Mouse (Mus musculus): ENCODE measurements at regions not wholly inside any gene's neighbourhood (a gene's known extent, or its start where the extent isn't known, plus 50 kb on each side); places are given as distances from the start of the nearest gene placed in this dataset.

DNA sequence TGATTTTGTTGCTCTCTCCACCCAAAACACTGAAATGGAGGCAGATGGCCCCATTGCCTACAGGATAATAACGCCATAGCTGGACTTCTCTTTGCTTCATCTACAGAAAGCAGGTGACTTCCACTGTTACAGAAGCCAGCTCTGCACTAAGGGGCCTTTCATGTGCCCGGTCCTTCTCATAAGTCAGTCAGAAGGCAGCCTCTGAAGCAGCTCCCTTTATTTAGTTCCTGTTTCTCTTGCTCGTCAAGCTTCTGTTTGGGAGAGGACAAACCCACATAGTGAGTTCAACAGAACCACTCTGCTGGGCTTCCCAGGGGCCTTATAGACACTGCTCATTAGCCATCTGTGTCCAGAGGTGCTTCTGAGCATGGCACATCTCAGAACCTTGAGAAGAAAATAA, 205.1 kb upstream of the Hhip start:
- DNase-seq = no peak

DNA sequence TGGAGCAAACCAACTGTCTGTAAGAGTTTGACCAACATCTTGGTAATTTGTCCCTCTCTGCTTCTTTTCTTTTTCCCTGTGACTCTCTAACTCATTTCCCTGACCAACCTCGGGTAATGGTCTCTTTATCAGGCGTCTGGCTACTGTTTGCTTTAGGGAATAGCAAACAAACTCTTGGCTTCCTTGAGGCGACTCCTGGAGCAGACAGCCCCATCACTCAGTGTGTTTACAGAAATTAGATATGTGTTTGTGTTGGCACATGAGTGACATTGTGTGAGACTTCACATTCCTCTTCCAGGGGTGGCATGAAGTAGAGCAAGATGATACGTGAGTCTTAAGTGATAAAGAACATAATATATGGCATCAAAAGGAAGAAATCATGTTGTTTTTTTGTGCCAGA, 195.7 kb upstream of the Hhip start:
- no peak for DNase-seq

DNA sequence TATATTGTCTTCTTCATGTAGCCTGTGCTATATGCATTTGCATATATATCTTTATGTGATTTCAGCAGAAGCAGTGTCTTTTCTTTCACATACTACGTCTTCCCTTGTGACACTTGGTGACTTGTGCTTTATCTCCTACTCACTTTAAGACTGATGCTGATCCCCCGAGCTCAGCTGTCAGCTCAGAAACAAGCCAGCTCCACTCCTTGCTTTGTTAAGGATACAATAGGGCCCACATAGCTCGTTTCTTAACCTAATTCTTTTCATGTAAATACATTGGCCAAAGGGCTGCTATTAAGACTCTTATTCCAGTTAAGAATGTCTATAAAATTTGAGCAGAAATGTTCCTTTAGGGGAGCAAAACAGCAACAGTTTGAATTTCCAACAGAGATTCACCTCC, 193.8 kb upstream of the Hhip start:
- no peak for DNase-seq

DNA sequence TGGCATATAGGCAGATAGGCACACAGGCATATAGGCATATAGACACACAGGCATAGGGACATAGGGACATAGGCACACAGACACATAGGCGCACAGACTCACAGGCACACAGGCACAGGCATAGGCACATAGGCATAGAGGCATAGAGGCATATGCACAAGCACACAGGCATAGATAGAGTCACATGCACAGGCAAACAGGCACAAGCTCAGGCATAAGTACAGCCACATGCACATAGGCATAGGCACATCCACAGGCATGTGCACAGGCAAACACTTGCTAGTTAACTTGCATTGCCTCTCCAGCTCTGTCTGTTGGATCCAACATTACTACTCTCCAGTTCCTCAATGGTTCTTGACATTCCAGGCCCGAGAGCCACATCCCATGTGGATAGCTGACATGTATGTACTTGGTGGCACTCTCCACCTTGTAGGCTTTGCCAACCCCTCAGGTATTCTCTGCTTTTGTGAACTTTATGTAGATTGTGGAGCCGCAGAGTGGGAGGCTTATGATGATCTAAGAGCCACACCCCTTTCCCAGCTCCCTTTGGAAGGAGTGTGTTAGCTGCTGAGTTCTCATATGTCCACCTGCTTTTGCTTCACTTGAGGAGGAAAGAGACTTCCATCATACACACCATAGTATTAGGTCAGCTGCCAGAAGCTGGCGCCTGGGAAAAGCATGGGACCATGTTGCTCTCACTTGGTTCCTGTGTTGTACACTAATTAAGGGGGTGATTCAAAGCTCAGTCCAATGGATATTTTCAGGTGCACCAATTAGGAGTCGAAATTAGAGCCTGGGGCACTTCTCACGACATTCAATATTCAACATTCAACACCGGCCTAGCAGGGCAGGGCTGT, 192.7 kb upstream of the Hhip start:
- DNase-seq = no peak

DNA sequence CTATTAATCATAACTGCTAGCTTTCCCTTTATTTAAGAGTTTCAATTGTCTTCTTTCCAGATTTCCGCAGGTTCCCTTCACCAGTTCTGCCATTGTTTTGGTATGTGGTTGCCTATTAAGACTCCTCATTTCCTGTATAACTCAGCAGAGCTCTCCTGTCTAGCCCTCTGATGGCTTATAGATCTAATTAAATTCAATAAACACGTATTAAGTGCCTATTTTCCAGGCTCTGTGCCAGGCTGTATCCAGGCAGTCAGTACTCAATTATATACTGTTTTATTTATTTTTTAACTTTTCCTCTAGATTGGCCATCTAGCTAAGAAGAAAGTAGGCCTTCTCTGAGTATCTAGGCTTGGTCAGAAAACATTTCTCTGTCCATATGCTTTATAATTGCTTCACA, 192.0 kb upstream of the Hhip start:
- no peak for DNase-seq

DNA sequence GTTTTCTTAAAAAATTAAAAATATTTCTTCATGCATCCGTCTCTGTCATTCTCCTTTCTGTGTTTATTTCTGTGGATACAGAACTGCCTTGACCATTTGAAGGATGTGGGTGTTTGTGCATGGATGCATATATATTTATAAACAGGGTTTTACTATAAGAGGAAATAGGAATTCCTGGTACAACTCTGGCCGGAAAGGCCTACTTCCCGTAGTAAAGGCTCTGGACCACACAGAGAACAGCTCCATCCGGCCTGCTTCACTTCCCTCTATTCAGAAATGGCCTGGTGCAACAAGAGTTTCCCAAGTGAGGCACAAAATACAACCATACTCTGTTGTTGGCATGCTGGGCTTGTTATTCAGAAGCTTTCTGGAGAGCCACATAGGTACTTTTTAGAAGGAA, 182.1 kb upstream of the Hhip start:
- DNase-seq = no peak

DNA sequence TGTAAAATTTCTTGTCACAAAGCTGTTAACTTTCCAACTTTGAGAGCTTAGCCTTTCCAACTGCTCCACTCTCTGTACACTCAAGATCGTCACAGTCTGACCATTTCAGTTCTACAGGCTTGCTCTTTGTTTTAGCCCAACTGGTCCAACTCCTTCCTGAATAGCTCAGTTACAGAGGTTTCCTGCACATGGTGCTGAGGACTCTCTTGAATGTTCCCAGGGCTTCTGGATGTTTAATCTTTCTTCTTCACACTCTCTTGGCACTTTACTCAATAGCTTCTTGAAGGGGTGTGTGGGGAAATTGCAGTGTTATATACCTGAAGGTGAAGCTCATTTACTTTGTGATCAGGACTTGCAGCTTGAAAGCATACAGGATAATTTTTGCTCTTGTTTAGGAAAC, 152.6 kb upstream of the Hhip start:
- no peak for DNase-seq

DNA sequence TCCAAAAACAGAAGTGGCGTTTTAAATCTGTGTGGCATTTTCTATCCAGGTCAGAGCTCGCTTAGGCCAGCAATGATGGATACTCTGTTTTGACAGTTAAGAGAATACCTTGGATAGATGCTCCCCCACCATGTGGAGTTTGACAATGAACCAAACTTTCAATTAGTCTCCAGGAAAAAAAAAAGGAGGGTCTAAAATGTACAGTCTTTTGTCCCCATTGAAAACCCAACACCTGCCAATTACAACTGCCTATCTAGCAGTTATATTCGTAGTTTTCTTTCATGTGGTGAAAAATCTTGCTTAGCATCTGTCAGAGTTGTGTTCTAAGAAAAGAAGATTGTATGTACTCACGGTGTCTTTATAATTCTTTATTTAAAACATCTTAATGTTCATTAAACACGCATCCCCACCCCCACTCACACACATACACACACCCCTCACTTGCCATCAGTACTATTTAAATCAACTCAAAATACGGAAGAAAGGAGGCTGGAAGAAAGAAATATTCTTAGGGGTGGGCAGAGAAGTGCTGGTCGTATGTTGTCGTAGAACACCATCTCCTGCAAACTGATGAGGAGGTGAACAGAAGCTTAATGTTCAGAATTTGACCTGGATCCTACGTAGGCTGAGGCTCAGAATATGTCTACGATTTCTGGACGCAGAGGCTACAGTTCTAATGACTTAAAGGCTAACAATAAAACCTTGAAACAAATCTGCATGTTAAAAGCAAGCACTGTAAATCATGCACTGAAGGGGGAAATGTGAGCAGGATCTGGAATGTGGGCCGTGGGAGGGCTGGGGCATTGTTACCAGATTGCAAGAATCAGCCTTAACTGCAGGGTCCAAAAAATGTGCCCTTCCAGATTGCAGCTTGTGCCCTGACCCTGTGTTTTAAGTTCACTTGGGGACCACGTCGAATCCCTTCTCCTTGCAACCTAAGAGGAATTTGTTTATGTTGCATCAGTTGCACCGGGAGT, 147.2 kb upstream of the Hhip start:
- no peak for DNase-seq

DNA sequence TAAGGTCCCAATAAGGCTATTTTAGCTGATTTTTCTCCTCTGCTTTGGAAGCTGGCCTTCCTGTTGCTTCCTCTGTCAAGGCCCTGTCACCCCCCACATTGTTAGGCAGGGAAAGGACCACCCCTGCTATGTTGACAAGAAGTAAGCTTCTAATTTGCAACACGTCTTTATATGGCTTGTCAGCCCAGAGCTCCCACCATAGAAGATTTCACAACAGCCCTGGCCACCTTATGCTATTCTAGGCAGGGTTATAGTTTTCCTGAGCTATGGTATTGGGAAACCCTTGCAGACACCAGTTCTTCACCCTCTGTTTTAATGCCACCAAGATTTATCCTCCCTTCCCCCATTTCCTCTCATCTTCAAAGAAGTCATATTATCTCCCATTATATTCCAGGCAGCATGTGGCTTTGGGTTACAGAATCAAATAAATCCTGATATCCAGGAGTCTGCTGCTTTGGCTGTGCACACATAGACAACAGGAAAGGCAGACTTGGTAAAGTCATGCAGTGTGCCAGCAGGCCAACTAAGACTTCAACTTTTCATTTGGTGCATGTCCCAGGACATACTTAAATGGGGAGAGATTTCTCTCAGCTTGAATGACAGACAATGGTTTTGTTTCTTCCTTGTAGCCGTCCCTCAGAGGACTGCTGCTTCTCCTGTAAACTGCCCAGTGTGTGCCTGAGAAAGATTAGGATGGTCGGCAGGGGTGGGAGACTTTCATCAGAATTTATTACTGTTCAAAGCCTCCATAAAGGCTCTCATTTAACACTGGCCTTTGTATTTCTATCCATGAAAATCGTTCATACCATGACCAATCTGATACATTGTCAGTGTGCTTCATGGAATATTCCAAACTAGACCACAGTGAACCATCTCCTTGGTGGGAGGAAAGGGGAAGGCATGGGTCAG, 146.2 kb upstream of the Hhip start:
- no peak for DNase-seq

DNA sequence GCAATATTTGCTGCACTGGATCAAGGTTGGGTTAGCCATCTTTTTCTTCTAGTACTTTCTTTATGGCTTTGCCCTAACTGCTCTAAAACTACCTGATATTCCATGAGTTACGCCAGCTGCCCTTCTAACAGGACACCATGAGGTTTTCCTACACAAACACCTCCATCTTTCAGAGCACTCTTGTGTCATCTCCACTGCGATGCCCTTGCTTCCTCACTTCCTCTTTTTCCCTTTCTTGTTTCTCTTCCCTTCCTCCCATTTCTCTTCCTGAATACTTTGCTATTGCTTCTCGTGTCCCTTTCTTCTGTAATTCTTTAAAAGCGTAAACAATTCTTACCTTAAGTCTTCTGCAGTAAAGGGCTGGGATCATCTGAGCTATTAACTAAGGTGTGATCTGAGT, 139.9 kb upstream of the Hhip start:
- no peak for DNase-seq

DNA sequence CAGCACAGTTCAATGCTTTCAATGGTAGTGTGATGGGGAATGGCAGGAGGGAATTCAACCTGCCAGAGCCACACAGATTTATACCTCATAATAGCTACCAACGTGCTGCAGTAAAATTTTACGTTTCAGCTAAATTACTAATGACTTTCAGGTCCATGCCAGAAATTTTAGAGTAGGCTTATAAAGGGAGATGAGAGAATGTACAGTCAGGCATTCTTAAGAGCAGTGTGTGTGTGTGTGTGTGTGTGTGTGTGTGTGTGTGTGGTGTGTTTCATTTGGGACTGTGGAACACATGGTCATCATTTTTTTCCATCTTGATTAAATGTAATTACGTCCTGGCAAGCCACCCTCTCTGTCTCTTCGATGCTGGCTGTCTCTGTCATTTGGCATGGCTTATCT, 132.7 kb upstream of the Hhip start:
- no peak for DNase-seq

DNA sequence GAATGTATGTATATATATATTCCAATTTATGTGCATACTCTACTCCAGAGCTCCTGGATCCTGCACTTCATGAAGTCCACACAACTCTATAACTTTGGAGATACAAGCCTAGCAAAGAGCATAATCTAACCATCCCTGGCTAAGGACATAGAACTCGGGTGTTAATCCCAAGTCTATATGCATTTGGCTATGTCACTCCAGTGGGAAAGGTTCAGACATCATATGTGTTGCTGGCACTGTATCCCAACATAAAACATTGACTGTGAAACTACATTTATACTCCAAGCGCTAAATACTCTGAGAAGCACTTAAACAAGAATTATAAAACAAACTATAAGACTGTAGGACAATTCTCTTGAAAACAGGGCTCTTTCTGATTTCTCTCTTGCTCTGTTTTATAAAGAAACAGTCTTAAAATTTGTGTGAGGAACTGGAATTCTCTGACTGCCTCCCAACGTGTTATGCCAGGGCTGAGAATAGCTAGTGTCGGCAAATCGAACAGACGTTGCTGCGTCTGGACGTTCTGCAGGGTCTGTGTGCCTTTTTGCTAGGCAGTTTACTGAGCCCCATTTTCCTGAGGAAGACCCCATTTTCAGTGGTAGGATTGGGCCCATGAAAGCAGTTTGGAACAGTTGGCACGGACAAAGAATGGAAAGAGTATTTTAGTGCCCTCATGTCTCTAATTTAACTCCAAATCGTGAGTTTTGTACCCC, 132.1 kb upstream of the Hhip start:
- no peak for DNase-seq

DNA sequence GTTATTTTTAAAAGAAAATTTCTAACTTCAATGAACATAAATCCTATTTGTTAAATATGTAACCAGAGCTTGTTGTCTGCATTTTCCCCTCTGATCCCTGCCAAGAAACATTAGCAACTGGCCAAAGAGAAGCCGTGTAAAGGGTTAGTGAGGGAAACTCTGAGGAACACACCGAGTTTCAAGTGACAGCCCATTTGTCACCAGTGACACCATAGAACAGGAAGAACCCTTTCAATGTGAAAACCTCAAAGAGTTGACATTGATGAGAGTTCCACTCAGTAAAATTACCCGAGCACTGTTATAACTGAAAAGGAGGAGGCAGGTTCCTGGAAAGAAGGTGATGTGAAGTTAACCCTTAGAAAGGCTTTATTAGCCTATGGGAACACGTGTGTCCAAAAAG, 127.5 kb upstream of the Hhip start:
- DNase-seq = no peak

DNA sequence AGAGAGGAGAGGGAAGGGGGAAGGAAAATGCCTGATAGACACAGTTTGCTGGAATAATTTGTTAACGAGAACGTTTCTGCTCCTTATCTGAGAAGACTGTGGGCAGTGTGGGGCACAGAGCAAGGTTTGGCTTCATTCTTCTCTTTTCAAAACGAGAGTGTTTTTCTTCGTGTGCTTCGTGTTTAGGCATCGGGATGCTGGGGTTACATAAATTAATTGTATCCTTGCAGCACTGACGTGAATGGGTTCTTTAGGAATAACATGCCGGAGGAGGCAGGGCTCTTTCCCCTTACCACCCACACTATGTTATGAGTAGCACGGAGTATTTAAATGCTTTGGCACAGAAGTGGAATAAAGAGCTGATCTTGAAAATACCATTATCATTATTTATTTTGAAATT, 110.9 kb upstream of the Hhip start:
- DNase-seq = no peak

DNA sequence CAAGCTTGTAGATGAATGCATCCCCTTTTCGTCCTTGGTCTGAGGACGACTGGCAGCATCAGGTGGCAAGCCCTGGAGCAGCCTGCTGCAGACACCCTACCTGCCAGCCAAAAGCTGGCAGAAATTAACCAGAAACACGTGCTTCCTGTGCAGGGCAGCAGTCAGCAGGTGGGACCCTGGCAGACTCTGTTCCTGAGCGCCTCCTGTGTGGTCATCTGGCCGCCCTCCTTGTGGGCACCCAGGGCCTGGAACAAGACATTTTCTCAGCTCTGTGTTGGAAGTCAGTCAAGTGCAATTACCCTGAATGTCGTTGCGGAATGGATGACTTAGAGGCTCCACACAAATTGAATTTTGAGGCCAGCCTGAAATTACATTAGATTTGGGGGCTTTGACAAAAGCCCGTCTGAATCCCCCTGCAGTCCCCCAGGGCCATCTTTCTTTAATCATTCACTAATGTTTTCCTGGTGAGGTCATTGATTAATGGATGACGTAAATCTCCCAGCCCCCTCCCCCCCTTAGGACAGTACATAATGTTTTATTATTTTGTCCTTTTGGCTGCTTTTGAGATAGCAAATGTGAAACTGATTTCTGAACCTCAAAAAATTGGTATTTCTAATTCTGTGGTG, 91.8 kb upstream of the Hhip start:
- DNase-seq = no peak

DNA sequence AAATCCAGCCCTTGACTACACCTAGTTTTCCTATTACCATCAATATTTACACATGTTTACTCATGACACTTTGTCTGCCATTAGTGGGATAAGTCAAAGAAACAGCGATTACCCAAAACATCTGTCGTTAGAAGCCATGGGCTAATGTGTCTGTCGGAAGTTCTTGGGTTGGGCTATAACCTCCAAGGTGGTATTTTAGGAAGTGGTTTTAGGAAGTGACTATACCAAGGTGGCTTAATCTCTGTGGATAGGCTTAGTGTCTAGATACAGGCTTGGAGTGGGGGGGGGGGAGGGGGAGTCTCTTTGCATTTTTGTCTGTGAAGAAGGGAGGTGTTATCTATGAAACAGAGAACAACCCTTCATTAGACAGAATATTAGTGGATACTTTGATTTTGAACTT, 90.1 kb upstream of the Hhip start:
- no peak for DNase-seq

DNA sequence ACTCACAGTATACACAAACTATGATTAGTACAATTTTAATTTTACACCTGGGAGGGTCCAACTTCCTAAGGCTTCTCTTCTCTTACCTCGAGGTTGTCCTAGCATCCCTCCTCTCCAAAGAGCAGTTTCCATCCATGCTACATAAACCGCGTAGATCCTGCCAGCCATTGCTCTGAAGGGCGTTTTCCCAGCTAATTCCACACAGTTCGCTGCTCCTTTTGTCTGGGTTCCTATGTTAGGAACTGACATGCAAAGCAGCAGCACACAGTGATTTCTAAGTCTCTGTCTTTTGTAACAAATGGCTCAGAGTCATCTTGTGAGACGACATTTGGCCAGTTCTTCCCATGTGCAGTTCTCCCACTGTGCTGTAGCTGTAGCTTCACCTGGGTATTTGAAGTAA, 80.7 kb upstream of the Hhip start:
- no peak for DNase-seq

DNA sequence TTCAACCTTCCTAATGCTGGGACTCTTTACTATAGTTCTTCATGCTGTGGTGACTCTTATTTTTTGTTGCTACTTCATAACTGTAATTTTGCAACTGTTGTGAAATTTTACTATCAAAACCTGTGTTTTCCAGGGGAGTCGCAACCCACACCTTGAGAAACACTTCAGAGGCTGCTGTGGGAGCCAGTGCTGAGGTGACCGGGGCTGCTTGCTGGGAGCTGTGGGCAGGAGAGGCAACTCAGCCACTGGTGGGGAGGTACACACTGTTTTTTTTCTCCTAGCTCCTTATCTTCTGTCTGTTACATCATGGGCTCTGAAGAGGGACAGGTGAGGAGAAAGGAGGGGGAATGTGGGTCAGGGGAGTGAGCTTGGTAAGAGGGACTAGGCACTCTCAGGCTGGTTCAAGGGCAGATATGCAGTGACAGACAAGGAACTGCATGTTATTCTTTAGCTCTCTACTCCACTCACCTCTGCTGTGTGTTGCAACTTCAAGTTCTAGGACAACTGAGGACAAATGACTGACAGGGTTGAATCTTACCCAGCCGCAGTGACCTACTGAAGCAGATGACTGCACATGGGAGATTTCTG, 62.7 kb upstream of the Hhip start:
- DNase-seq = no peak

DNA sequence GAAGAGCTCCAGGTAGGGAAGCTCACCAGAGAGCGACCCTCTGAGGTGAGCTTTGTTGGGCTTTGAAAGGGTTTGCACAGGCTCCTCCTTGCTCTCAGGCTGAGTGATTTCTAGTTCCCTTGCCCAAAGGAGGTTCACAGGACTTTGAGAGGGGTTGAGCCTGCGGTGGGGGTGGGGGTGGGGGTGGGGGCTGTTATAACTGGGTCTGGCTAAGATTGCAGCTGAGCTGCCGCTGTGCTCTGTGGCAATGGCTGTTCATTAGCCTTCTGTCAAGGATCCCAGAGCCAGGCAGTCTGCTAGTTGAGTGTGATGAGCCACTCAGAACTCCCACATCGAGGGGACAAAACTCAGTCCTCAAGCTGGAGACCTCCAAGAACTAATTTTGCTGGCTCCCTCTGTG, 59.5 kb upstream of the Hhip start:
- DNase-seq = no peak
